Comparison of ENCODE assay signal across 9 mouse cellular contexts in the genomic region with DNA sequence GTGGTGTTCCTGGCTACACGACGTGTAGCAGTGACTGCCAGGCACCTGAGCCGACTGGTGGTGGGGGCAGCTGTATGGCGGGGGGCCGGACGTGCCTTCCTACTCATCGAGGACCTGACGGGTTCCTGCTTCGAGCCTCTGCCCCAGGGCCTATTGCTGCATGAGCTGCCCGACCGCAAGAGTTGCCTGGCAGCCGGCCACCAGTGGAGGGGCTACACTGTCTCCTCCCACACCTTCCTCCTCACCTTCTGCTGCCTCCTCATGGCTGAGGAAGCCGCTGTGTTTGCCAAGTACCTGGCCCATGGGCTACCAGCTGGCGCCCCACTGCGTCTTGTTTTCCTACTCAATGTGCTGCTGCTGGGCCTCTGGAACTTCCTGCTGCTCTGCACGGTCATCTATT. TPM values are rescaled to one million over a fixed set of nuclear protein-coding genes. Genes with fewer than 3 reads are reported as not detected.
DNase-seq lines count a peak whose midpoint lies in the region; ATAC-seq lines count a peak whose summit lies in the region.
"Had no signal": no experiment of that assay in that cellular context is flagged by ENCODE, and none has a peak within 500 bp of the region (broad histone marks: within the 10 kb centered on the region; RNA-seq: fewer than 3 reads in every experiment).

No protein-coding gene starts in this region.

- H3K27ac ChIP-seq in hindbrain, embryonic 12.5 days = no peak overlapping the region
- H3K27ac ChIP-seq: forebrain, embryonic 15.5 days had no signal

- H3K4me3 ChIP-seq in hindbrain, embryonic 12.5 days = no peak overlapping the region
- H3K4me3 ChIP-seq: forebrain, embryonic 15.5 days had no signal

- peaks cover 16% of the 10 kb centered on the region for H3K36me3 ChIP-seq in hindbrain, embryonic 12.5 days

- H3K9me3 ChIP-seq in hindbrain, embryonic 12.5 days (replicated peaks) = no peaks in the 10 kb centered on the region
- H3K9me3 ChIP-seq: forebrain, embryonic 15.5 days had no signal

- H3K4me1 ChIP-seq in hindbrain, embryonic 12.5 days = peaks cover 10% of the 10 kb centered on the region

- H3K9ac ChIP-seq in hindbrain, embryonic 12.5 days = no peak overlapping the region
- H3K9ac ChIP-seq: forebrain, embryonic 15.5 days; liver, postnatal 0 days had no signal

- intact Hi-C loops in left cerebral cortex, postnatal 25 days (cut with DNase I) = no loop called here
- intact Hi-C loops in gastrocnemius, postnatal 14 days (cut with DNase I; ENCODE audit: low total_unique reads) = no loop called here

- no peaks in the 10 kb centered on the region for H3K27me3 ChIP-seq in hindbrain, embryonic 12.5 days
- H3K27me3 ChIP-seq: forebrain, embryonic 15.5 days had no signal

- ATAC-seq in megakaryocyte progenitor cell, adult 5-6 weeks (replicated peaks; ENCODE audit: poor library complexity) = peak; percentile 13; the same call in 1 of the 2 replicates
- ATAC-seq in hindbrain, embryonic 12.5 days (ENCODE audit: low FRiP score) = no peak
- ATAC-seq: forebrain, embryonic 15.5 days; liver, postnatal 0 days had no signal

- 76% methylated on average over 16 of the region's 16 CpGs for whole genome bisulfite sequencing in hindbrain, embryonic 12.5 days

- no peak overlapping the region for H3K4me2 ChIP-seq in hindbrain, embryonic 12.5 days (replicated peaks)
- H3K4me2 ChIP-seq: forebrain, embryonic 15.5 days had no signal

- DNase-seq in left cerebral cortex, adult 18-20 months (ENCODE audit: low spot score in 2 of 2) = peak; percentile 32 to 39
- DNase-seq in left cerebral cortex, postnatal 25 days (ENCODE audit: low spot score in 2 of 2) = no peak
- DNase-seq in gastrocnemius, postnatal 14 days = peak; percentile 58
- DNase-seq in kidney, postnatal 25 days = peak; percentile 36 to 71
- no peak for DNase-seq in thymus, postnatal 36 days
- DNase-seq: liver, postnatal 0 days had no signal

RNA-seq across cellular contexts. Expression of gene Fitm1, which starts 1.0 kb away (rescaled TPM):
- total RNA-seq in left cerebral cortex, adult 18-20 months (2021) = not detected
- total RNA-seq in left cerebral cortex, postnatal 25 days (2021) = not detected
- 100 to 1,000 TPM; 415 to 455 TPM for total RNA-seq in gastrocnemius, postnatal 14 days (2021)
- total RNA-seq in megakaryocyte progenitor cell, adult 5-6 weeks (2015) = 0.81 TPM in 1 of 2 replicates, not detected in the other
- 0.20 and 1.00 TPM in 2 replicates for total RNA-seq in megakaryocyte progenitor cell, adult 5-6 weeks (2017)
- 1.4 and 4.2 TPM in 2 replicates for polyA plus RNA-seq in hindbrain, embryonic 12.5 days (2016; fragmentation: Nextera tagmentation; extraction: Ambion mirVana)
- polyA plus RNA-seq: forebrain, embryonic 15.5 days had no signal

RNA-seq across cellular contexts. Expression of gene Psme1, which starts 1.5 kb away (rescaled TPM):
- 10 to 100 TPM; 47.2 to 58.6 TPM for total RNA-seq in left cerebral cortex, adult 18-20 months (2021)
- total RNA-seq in left cerebral cortex, postnatal 25 days (2021) = 10 to 100 TPM; 39.4 to 45.3 TPM
- 10 to 100 TPM; 48.3 to 49.7 TPM for total RNA-seq in gastrocnemius, postnatal 14 days (2021)
- total RNA-seq in megakaryocyte progenitor cell, adult 5-6 weeks (2015) = 899 and 931 TPM in 2 replicates
- total RNA-seq in megakaryocyte progenitor cell, adult 5-6 weeks (2017) = 334 and 421 TPM in 2 replicates
- polyA plus RNA-seq in hindbrain, embryonic 12.5 days (2016; fragmentation: Nextera tagmentation; extraction: Ambion mirVana) = 132 and 133 TPM in 2 replicates

RNA-seq across cellular contexts. Expression of gene Emc9, which starts 8.7 kb away (rescaled TPM):
- total RNA-seq in left cerebral cortex, adult 18-20 months (2021) = 10 to 100 TPM; 44.7 to 58.2 TPM
- total RNA-seq in left cerebral cortex, postnatal 25 days (2021) = 10 to 100 TPM; 38.1 to 41.5 TPM
- 10 to 100 TPM; 38.6 to 39.4 TPM for total RNA-seq in gastrocnemius, postnatal 14 days (2021)
- total RNA-seq in megakaryocyte progenitor cell, adult 5-6 weeks (2015) = 5.1 and 5.5 TPM in 2 replicates
- total RNA-seq in megakaryocyte progenitor cell, adult 5-6 weeks (2017) = 6.9 and 9.7 TPM in 2 replicates
- 8.5 and 9.0 TPM in 2 replicates for polyA plus RNA-seq in hindbrain, embryonic 12.5 days (2016; fragmentation: Nextera tagmentation; extraction: Ambion mirVana)

RNA-seq across cellular contexts. Expression of gene Psme2, which starts 14.5 kb away (rescaled TPM):
- 10 to 100 TPM; 59.6 to 65.7 TPM for total RNA-seq in left cerebral cortex, adult 18-20 months (2021)
- 10 to 100 TPM; 35.2 to 47.9 TPM for total RNA-seq in left cerebral cortex, postnatal 25 days (2021)
- 10 to 100 TPM; 57.5 to 63.2 TPM for total RNA-seq in gastrocnemius, postnatal 14 days (2021)
- total RNA-seq in megakaryocyte progenitor cell, adult 5-6 weeks (2015) = 374 and 388 TPM in 2 replicates
- total RNA-seq in megakaryocyte progenitor cell, adult 5-6 weeks (2017) = 269 and 370 TPM in 2 replicates
- 201 and 234 TPM in 2 replicates for polyA plus RNA-seq in hindbrain, embryonic 12.5 days (2016; fragmentation: Nextera tagmentation; extraction: Ambion mirVana)

RNA-seq across cellular contexts. Expression of gene Rnf31, which starts 15.1 kb away (rescaled TPM):
- total RNA-seq in left cerebral cortex, adult 18-20 months (2021) = 10 to 100 TPM; 42.0 to 46.2 TPM
- 10 to 100 TPM; 27.6 to 31.7 TPM for total RNA-seq in left cerebral cortex, postnatal 25 days (2021)
- total RNA-seq in gastrocnemius, postnatal 14 days (2021) = 10 to 100 TPM in 1 of 2 experiments, 1 to 10 TPM in 1; 9.4 to 11.7 TPM
- 23.5 and 34.4 TPM in 2 replicates for total RNA-seq in megakaryocyte progenitor cell, adult 5-6 weeks (2015)
- 10.5 and 11.3 TPM in 2 replicates for total RNA-seq in megakaryocyte progenitor cell, adult 5-6 weeks (2017)
- 21.2 and 23.7 TPM in 2 replicates for polyA plus RNA-seq in hindbrain, embryonic 12.5 days (2016; fragmentation: Nextera tagmentation; extraction: Ambion mirVana)

Comparison
In these comparisons a context has a peak if more than half of its experiments do, and no peak if none do; other contexts are left out.
1. DNase-seq: peak in left cerebral cortex, adult 18-20 months (2 of 2), gastrocnemius, postnatal 14 days (single experiment) and kidney, postnatal 25 days (2 of 2); none in left cerebral cortex, postnatal 25 days (0 of 2) and thymus, postnatal 36 days (0 of 2).
2. RNA of gene Fitm1, which starts 1.0 kb away (total RNA-seq): 415 to 455 TPM in gastrocnemius, postnatal 14 days; 0.20 to 1.00 TPM in megakaryocyte progenitor cell, adult 5-6 weeks, not detected in left cerebral cortex, adult 18-20 months and not detected in left cerebral cortex, postnatal 25 days; every median in the first group is over 100 times any median in the second.
3. RNA of gene Psme1, which starts 1.5 kb away (total RNA-seq): 334 to 931 TPM in megakaryocyte progenitor cell, adult 5-6 weeks; 47.2 to 58.6 TPM in left cerebral cortex, adult 18-20 months, 48.3 to 49.7 TPM in gastrocnemius, postnatal 14 days and 39.4 to 45.3 TPM in left cerebral cortex, postnatal 25 days; every median in the first group is over 4 times any median in the second.